Mouse (Mus musculus) heart, adult 11 months (tissue): Measurements from ENCODE around the gene Clpb.
A peak's percentile ranks its signal among the peaks of the same experiment; 100 is the strongest.

Experiments used
- DNase-seq: peaks from one replicate; pipeline ENCODE4 v3.0.0; 2022

Clpb gene

GRCm38 (mm10) chr7:101732096-101732495, 68.7 kb downstream of the Clpb start:
- no peak for DNase-seq

- DNase-seq: no peak
These were observed 69.6 kb downstream of the Clpb start for GRCm38 (mm10) chr7:101733042-101733441.

GRCm38 (mm10) chr7:101735297-101735696, 71.9 kb downstream of the Clpb start:
- no peak for DNase-seq

GRCm38 (mm10) chr7:101737735-101738134, 74.3 kb downstream of the Clpb start:
- DNase-seq: no peak

- no peak for DNase-seq
These were observed 76.2 kb downstream of the Clpb start for GRCm38 (mm10) chr7:101739602-101740001.

GRCm38 (mm10) chr7:101743487-101743886, 80.1 kb downstream of the Clpb start:
- DNase-seq: no peak

- no peak for DNase-seq
These were observed 83.3 kb downstream of the Clpb start for GRCm38 (mm10) chr7:101746559-101747334.

GRCm38 (mm10) chr7:101750268-101750667, 86.8 kb downstream of the Clpb start:
- no peak for DNase-seq

- no peak for DNase-seq
These were observed 88.9 kb downstream of the Clpb start for GRCm38 (mm10) chr7:101752346-101752745.

- no peak for DNase-seq
These were observed 90.1 kb downstream of the Clpb start for GRCm38 (mm10) chr7:101753492-101753891.

GRCm38 (mm10) chr7:101754416-101754815, 91.0 kb downstream of the Clpb start:
- DNase-seq: no peak

- DNase-seq: no peak
These were observed 91.9 kb downstream of the Clpb start for GRCm38 (mm10) chr7:101755301-101755700.

GRCm38 (mm10) chr7:101761899-101762780, 98.7 kb downstream of the Clpb start:
- no peak for DNase-seq

GRCm38 (mm10) chr7:101767335-101767907, 104.0 kb downstream of the Clpb start:
- peak; percentile 92 for DNase-seq

GRCm38 (mm10) chr7:101770051-101770450, 106.6 kb downstream of the Clpb start:
- DNase-seq: no peak

- DNase-seq: peak; percentile 93
These were observed 108.2 kb downstream of the Clpb start for GRCm38 (mm10) chr7:101771604-101772003.

GRCm38 (mm10) chr7:101772687-101773086, 109.3 kb downstream of the Clpb start:
- DNase-seq: no peak

GRCm38 (mm10) chr7:101777053-101777452, 113.6 kb downstream of the Clpb start:
- DNase-seq: no peak

- no peak for DNase-seq
These were observed 154.5 kb downstream of the Clpb start, which contains the start of gene Phox2a for GRCm38 (mm10) chr7:101817861-101818401. TSS of gene Phox2a (plus strand) at chr7:101818313.

GRCm38 (mm10) chr7:101820295-101821030, 157.0 kb downstream of the Clpb start:
- peak; percentile 92 for DNase-seq

- peak; percentile 99 for DNase-seq
These were observed 158.4 kb downstream of the Clpb start for GRCm38 (mm10) chr7:101821571-101822501.
